Mouse (Mus musculus): ENCODE results near the gene Smpd3.
A peak's percentile ranks its signal among the peaks of the same experiment; 100 is the strongest.

Smpd3 gene

GRCm38 (mm10) chr8:106337852-106338521 is at the start of gene Smpd3:
Gene Smpd3 (minus strand): TSS chr8:106337988.
- DNase-seq (ENCODE audit: low spot score): peak; percentile 99

- DNase-seq (ENCODE audit: low spot score): no peak
These were observed 43.2 kb upstream of the Smpd3 start for GRCm38 (mm10) chr8:106381026-106381425.

- DNase-seq (ENCODE audit: low spot score): no peak
These were observed 41.6 kb upstream of the Smpd3 start for GRCm38 (mm10) chr8:106379357-106379756.

GRCm38 (mm10) chr8:106378501-106379048 is 40.8 kb upstream of the Smpd3 start:
- DNase-seq (ENCODE audit: low spot score): no peak

- DNase-seq (ENCODE audit: low spot score): no peak
These were observed 39.1 kb upstream of the Smpd3 start for GRCm38 (mm10) chr8:106376862-106377261.

- DNase-seq (ENCODE audit: low spot score): no peak
These were observed 38.2 kb upstream of the Smpd3 start for GRCm38 (mm10) chr8:106375957-106376356.

- DNase-seq (ENCODE audit: low spot score): no peak
These were observed 31.3 kb upstream of the Smpd3 start for GRCm38 (mm10) chr8:106369069-106369468.

GRCm38 (mm10) chr8:106368501-106368900 is 30.7 kb upstream of the Smpd3 start:
- DNase-seq (ENCODE audit: low spot score): no peak

GRCm38 (mm10) chr8:106364837-106365236 is 27.0 kb upstream of the Smpd3 start:
- DNase-seq (ENCODE audit: low spot score): no peak

- DNase-seq (ENCODE audit: low spot score): no peak
These were observed 26.5 kb upstream of the Smpd3 start for GRCm38 (mm10) chr8:106364278-106364677.

- DNase-seq (ENCODE audit: low spot score): no peak
These were observed 25.5 kb upstream of the Smpd3 start for GRCm38 (mm10) chr8:106363321-106363720.

- no peak for DNase-seq (ENCODE audit: low spot score)
These were observed 22.0 kb upstream of the Smpd3 start for GRCm38 (mm10) chr8:106359650-106360338.

GRCm38 (mm10) chr8:106351135-106351534 is 13.3 kb upstream of the Smpd3 start:
- DNase-seq (ENCODE audit: low spot score): no peak

GRCm38 (mm10) chr8:106349398-106349797 is 11.6 kb upstream of the Smpd3 start:
- peak; percentile 7 for DNase-seq (ENCODE audit: low spot score)

- no peak for DNase-seq (ENCODE audit: low spot score)
These were observed 8.3 kb upstream of the Smpd3 start for GRCm38 (mm10) chr8:106346123-106346522.

GRCm38 (mm10) chr8:106343471-106343870 is 5.7 kb upstream of the Smpd3 start:
- no peak for DNase-seq (ENCODE audit: low spot score)

GRCm38 (mm10) chr8:106342828-106343227 is 5.0 kb upstream of the Smpd3 start:
- DNase-seq (ENCODE audit: low spot score): peak; percentile 18

- DNase-seq (ENCODE audit: low spot score): peak; percentile 17
These were observed 987 bp upstream of the Smpd3 start for GRCm38 (mm10) chr8:106338741-106339209.

- DNase-seq (ENCODE audit: low spot score): peak; percentile 20
These were observed 1.2 kb downstream of the Smpd3 start for GRCm38 (mm10) chr8:106336561-106336960.

GRCm38 (mm10) chr8:106336031-106336430 is 1.8 kb downstream of the Smpd3 start:
- DNase-seq (ENCODE audit: low spot score): no peak

GRCm38 (mm10) chr8:106335196-106335595 is 2.6 kb downstream of the Smpd3 start:
- peak; percentile 22 for DNase-seq (ENCODE audit: low spot score)

- peak; percentile 29 for DNase-seq (ENCODE audit: low spot score)
These were observed 4.4 kb downstream of the Smpd3 start for GRCm38 (mm10) chr8:106333346-106333745.

- DNase-seq (ENCODE audit: low spot score): no peak
These were observed 5.3 kb downstream of the Smpd3 start for GRCm38 (mm10) chr8:106332498-106332897.
